Mouse (Mus musculus): ENCODE measurements around the gene Cbx7. TPM values are rescaled to one million over a fixed set of nuclear protein-coding genes. Genes with fewer than 3 reads are reported as not detected.
A peak's percentile ranks its signal among the peaks of the same experiment; 100 is the strongest.
"Not testable (repeated sequence)": the region's sequence is repeated elsewhere in the genome, so short reads cannot be mapped to it uniquely, and the experiment has no call there.

Gene Cbx7
- total RNA-seq, 1 experiment from 2014 or later, result 17.8 TPM

- ATAC-seq (replicated peaks; ENCODE audit: insufficient number of reproducible peaks, low FRiP score, low TSS enrichment, poor library complexity, severe bottlenecking), result not testable (repeated sequence)
Observed at GRCm38 (mm10) chr15:79904678-79905077, 66.2 kb downstream of the Cbx7 start.

- ATAC-seq (replicated peaks; ENCODE audit: insufficient number of reproducible peaks, low FRiP score, low TSS enrichment, poor library complexity, severe bottlenecking), result no peak
Observed at GRCm38 (mm10) chr15:79903963-79904362, 67.0 kb downstream of the Cbx7 start.

GRCm38 (mm10) chr15:79903081-79903480, 67.8 kb downstream of the Cbx7 start:
- not testable (repeated sequence) for ATAC-seq (replicated peaks; ENCODE audit: insufficient number of reproducible peaks, low FRiP score, low TSS enrichment, poor library complexity, severe bottlenecking)

- no peak for ATAC-seq (replicated peaks; ENCODE audit: insufficient number of reproducible peaks, low FRiP score, low TSS enrichment, poor library complexity, severe bottlenecking)
Observed at GRCm38 (mm10) chr15:79901399-79901798, 69.5 kb downstream of the Cbx7 start.

GRCm38 (mm10) chr15:79900751-79901150, 70.2 kb downstream of the Cbx7 start:
- 0 out of 2 replicates have a peak, but pooled peaks have one; percentile 15 for ATAC-seq (replicated peaks; ENCODE audit: insufficient number of reproducible peaks, low FRiP score, low TSS enrichment, poor library complexity, severe bottlenecking)

GRCm38 (mm10) chr15:79899828-79900510, 71.0 kb downstream of the Cbx7 start:
- peak; percentile 49; the same call in 1 of the 2 replicates for ATAC-seq (replicated peaks; ENCODE audit: insufficient number of reproducible peaks, low FRiP score, low TSS enrichment, poor library complexity, severe bottlenecking)

- ATAC-seq (replicated peaks; ENCODE audit: insufficient number of reproducible peaks, low FRiP score, low TSS enrichment, poor library complexity, severe bottlenecking), result no peak
Observed at GRCm38 (mm10) chr15:79898988-79899387, 71.9 kb downstream of the Cbx7 start.

GRCm38 (mm10) chr15:79896080-79896725, 74.7 kb downstream of the Cbx7 start:
- no peak for ATAC-seq (replicated peaks; ENCODE audit: insufficient number of reproducible peaks, low FRiP score, low TSS enrichment, poor library complexity, severe bottlenecking)

GRCm38 (mm10) chr15:79895221-79896079, 75.5 kb downstream of the Cbx7 start:
- not testable (repeated sequence) for ATAC-seq (replicated peaks; ENCODE audit: insufficient number of reproducible peaks, low FRiP score, low TSS enrichment, poor library complexity, severe bottlenecking)

GRCm38 (mm10) chr15:79894343-79894742, 76.6 kb downstream of the Cbx7 start:
- no peak for ATAC-seq (replicated peaks; ENCODE audit: insufficient number of reproducible peaks, low FRiP score, low TSS enrichment, poor library complexity, severe bottlenecking)

GRCm38 (mm10) chr15:79893824-79894123, 77.1 kb downstream of the Cbx7 start:
- no peak for ATAC-seq (replicated peaks; ENCODE audit: insufficient number of reproducible peaks, low FRiP score, low TSS enrichment, poor library complexity, severe bottlenecking)

- peak; percentile 52 for ATAC-seq (replicated peaks; ENCODE audit: insufficient number of reproducible peaks, low FRiP score, low TSS enrichment, poor library complexity, severe bottlenecking)
Observed at GRCm38 (mm10) chr15:79892995-79893823, 77.7 kb downstream of the Cbx7 start.

- ATAC-seq (replicated peaks; ENCODE audit: insufficient number of reproducible peaks, low FRiP score, low TSS enrichment, poor library complexity, severe bottlenecking), result peak; percentile 71
Observed at GRCm38 (mm10) chr15:79892213-79892541, 78.7 kb downstream of the Cbx7 start.

GRCm38 (mm10) chr15:79891436-79892212, 79.3 kb downstream of the Cbx7 start, which contains the start of gene Apobec3:
Apobec3 (plus strand) TSS chr15:79891659.
- peak; percentile 60 for ATAC-seq (replicated peaks; ENCODE audit: insufficient number of reproducible peaks, low FRiP score, low TSS enrichment, poor library complexity, severe bottlenecking)

GRCm38 (mm10) chr15:79884820-79885219, 86.1 kb downstream of the Cbx7 start:
- no peak for ATAC-seq (replicated peaks; ENCODE audit: insufficient number of reproducible peaks, low FRiP score, low TSS enrichment, poor library complexity, severe bottlenecking)

- ATAC-seq (replicated peaks; ENCODE audit: insufficient number of reproducible peaks, low FRiP score, low TSS enrichment, poor library complexity, severe bottlenecking), result peak; percentile 84
Observed at GRCm38 (mm10) chr15:79883352-79883822, 87.5 kb downstream of the Cbx7 start.

GRCm38 (mm10) chr15:79882623-79883267, 88.2 kb downstream of the Cbx7 start:
- no peak for ATAC-seq (replicated peaks; ENCODE audit: insufficient number of reproducible peaks, low FRiP score, low TSS enrichment, poor library complexity, severe bottlenecking)

Data from monocyte, adult 5-6 weeks (primary cell).